Mouse (Mus musculus) frontal cortex, adult (tissue): ENCODE measurements around the gene Rgs7.

ENCODE experiments used
- ATAC-seq: cut with Nextera tagmentation; 2 replicates; pipeline ENCODE4 v1.9.2; 2017; ENCODE audit warnings: mild to moderate bottlenecking, moderate library complexity, mixed read lengths; ENCODE audit not compliant: low TSS enrichment

The Rgs7 gene

GRCm38 (mm10) chr1:175491861-175492682, at the start of gene Rgs7:
Gene Rgs7 (minus strand): TSS chr1:175492500.
- peak; percentile 83 for ATAC-seq

GRCm38 (mm10) chr1:175540700-175541099, 48.4 kb upstream of the Rgs7 start:
- no peak for ATAC-seq

GRCm38 (mm10) chr1:175537321-175537720, 45.0 kb upstream of the Rgs7 start:
- no peak for ATAC-seq

GRCm38 (mm10) chr1:175529858-175530257, 37.6 kb upstream of the Rgs7 start:
- no peak for ATAC-seq

GRCm38 (mm10) chr1:175524626-175525294, 32.5 kb upstream of the Rgs7 start:
- no peak for ATAC-seq

- no peak for ATAC-seq
Observed at GRCm38 (mm10) chr1:175523572-175523971, 31.3 kb upstream of the Rgs7 start.

GRCm38 (mm10) chr1:175514543-175514942, 22.2 kb upstream of the Rgs7 start:
- no peak for ATAC-seq

- ATAC-seq = no peak
Observed at GRCm38 (mm10) chr1:175512173-175512572, 19.9 kb upstream of the Rgs7 start.

- ATAC-seq = no peak
Observed at GRCm38 (mm10) chr1:175509989-175510388, 17.7 kb upstream of the Rgs7 start.

- peak; percentile 24 for ATAC-seq
Observed at GRCm38 (mm10) chr1:175492683-175493043, 363 bp upstream of the Rgs7 start.

- ATAC-seq = peak; percentile 31
Observed at GRCm38 (mm10) chr1:175491511-175491860, 814 bp downstream of the Rgs7 start.

- no peak for ATAC-seq
Observed at GRCm38 (mm10) chr1:175485109-175485508, 7.2 kb downstream of the Rgs7 start.

- ATAC-seq = no peak
Observed at GRCm38 (mm10) chr1:175473060-175473459, 19.2 kb downstream of the Rgs7 start.

- ATAC-seq = peak; percentile 66
Observed at GRCm38 (mm10) chr1:175469087-175469788, 23.1 kb downstream of the Rgs7 start.

- no peak for ATAC-seq
Observed at GRCm38 (mm10) chr1:175464566-175464965, 27.7 kb downstream of the Rgs7 start.

- ATAC-seq = peak; percentile 62
Observed at GRCm38 (mm10) chr1:175462351-175462750, 29.9 kb downstream of the Rgs7 start.

- ATAC-seq = 0 out of 2 replicates have a peak, but pooled peaks have one; percentile 5
Observed at GRCm38 (mm10) chr1:175454041-175454636, 38.2 kb downstream of the Rgs7 start.

GRCm38 (mm10) chr1:175448017-175448416, 44.3 kb downstream of the Rgs7 start:
- no peak for ATAC-seq

GRCm38 (mm10) chr1:175442939-175443338, 49.4 kb downstream of the Rgs7 start:
- no peak for ATAC-seq

GRCm38 (mm10) chr1:175442025-175442424, 50.3 kb downstream of the Rgs7 start:
- ATAC-seq = peak; percentile 82

GRCm38 (mm10) chr1:175433622-175434204, 58.6 kb downstream of the Rgs7 start:
- ATAC-seq = no peak

GRCm38 (mm10) chr1:175433128-175433527, 59.2 kb downstream of the Rgs7 start:
- 0 out of 2 replicates have a peak, but pooled peaks have one; percentile 4 for ATAC-seq
